Mouse (Mus musculus) neural tube, embryonic 12.5 days (tissue): ENCODE data around the gene Mapk8. TPM values are rescaled to one million over a fixed set of nuclear protein-coding genes. Genes with fewer than 3 reads are reported as not detected.
"Not testable (repeated sequence)": the region's sequence is repeated elsewhere in the genome, so short reads cannot be mapped to it uniquely, and the experiment has no call there.

Experiments used
- ATAC-seq: fragments of 200-750 bp; cut with Nextera tagmentation; 2 replicates; pipeline ENCODE4 v1.8.0; 2017; ENCODE audit warnings: low read depth, mild to moderate bottlenecking, moderate TSS enrichment, moderate library complexity; ENCODE audit not compliant: low FRiP score
- H3K27ac ChIP-seq: fragments of 300-500 bp; sonication (generic); 2 replicates; pipeline ENCODE4 v1.5.1; 2016
- H3K27me3 ChIP-seq: fragments of 300-500 bp; sonication (generic); replicated peaks from 2 replicates; pipeline ENCODE4 v1.6.1; 2016; ENCODE audit warnings: mild to moderate bottlenecking
- H3K36me3 ChIP-seq: fragments of 300-500 bp; sonication (generic); 2 replicates; pipeline ENCODE4 v1.6.1; 2016; ENCODE audit warnings: mild to moderate bottlenecking
- H3K4me1 ChIP-seq: fragments of 300-500 bp; sonication (generic); 2 replicates; pipeline ENCODE4 v1.6.1; 2016
- H3K4me2 ChIP-seq: fragments of 300-500 bp; sonication (generic); replicated peaks from 2 replicates; pipeline ENCODE4 v1.6.1; 2016; ENCODE audit warnings: mild to moderate bottlenecking
- H3K4me3 ChIP-seq: fragments of 300-500 bp; sonication (generic); 2 replicates; pipeline ENCODE4 v1.5.1; 2016
- H3K9ac ChIP-seq: fragments of 300-500 bp; sonication (generic); 2 replicates; pipeline ENCODE4 v1.6.1; 2016; ENCODE audit warnings: mild to moderate bottlenecking
- H3K9me3 ChIP-seq: fragments of 300-500 bp; sonication (generic); 2 replicates; pipeline ENCODE4 v1.6.1; 2016; ENCODE audit warnings: mild to moderate bottlenecking
- WGBS: fragments of 180-500 bp; shearing (Covaris S2); methylation state at CpG from one replicate; pipeline ENCODE4 v1.1.7; 2016; 5-methylcytosine and 5-hydroxymethylcytosine counted together
- polyA plus RNA-seq: library from polyadenylated mRNA; unstranded; fragments of >200 nt; fragmentation: Nextera tagmentation; extraction: Ambion mirVana; gene quantifications from 2 replicates; pipeline ENCODE4 v1.2.1, GENCODE M21; 2016

Mapk8 gene
- polyA plus RNA-seq, 1 experiment from 2014 or later, result 32.7 TPM

DNA sequence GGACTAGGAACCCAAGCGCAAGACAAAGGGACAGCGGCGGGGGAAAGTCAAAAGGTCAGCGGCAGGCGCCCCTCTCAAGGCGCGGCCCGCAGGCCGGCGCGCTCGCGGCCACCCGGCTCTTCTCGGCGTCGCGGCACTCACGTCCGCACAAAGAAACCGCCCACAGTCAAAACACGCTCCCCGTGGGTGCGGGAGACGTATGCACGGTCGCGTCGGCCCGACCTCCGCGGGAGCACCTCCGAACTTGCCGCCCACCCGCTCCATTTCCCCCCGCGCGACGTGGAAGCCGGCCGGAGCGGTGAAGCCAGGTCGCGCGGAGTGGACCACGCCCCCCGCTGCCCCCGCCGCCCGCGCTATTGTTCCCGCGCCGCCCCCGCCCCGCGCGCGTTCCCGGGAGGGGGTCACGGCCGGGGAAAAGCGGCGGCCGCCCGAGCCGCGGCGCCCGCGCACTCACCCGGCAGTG lies 366 bp downstream of the Mapk8 start:
- Histone ChIP-seq H3K4me3 (peak overlapping the region; percentile 84), H3K9ac (peak overlapping the region; percentile 94), H3K27me3 (peaks cover 17% of the 10 kb centered on the region), H3K36me3 (no peaks in the 10 kb centered on the region), H3K4me1 (peaks cover 11% of the 10 kb centered on the region), H3K9me3 (no peaks in the 10 kb centered on the region), H3K27ac (peak overlapping the region; percentile 89), H3K4me2 (peak overlapping the region; percentile 64)
- WGBS, result under 1% methylated on average over 72 of the region's 72 CpGs
- peak; percentile 67 for ATAC-seq

DNA sequence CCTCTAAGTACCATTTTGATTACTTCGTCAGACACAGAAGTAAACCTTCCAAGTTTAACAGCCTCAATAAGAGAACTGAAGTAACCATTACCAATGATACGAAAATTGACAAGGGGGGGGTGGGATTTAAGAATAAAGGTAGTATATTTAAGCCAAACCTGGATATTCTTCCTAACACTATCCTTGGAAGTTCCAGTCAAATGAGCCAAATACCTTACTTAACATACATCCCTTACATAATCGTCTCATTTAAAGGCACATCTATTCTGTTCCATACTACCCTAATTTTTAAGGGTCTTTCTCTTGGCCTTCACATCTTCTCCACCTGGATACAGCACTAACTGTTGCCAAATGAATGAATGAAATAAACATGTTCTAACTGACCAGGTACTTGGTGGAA lies 996 bp downstream of the Mapk8 start:
- ATAC-seq, result no peak
- Histone ChIP-seq H3K9me3 (no peaks in the 10 kb centered on the region), H3K9ac (peak overlapping the region; percentile 94), H3K27me3 (peaks cover 17% of the 10 kb centered on the region), H3K4me3 (peak overlapping the region; percentile 84), H3K27ac (peak overlapping the region; percentile 89; the same call in 1 of the 2 replicates), H3K4me2 (peak overlapping the region; percentile 64), H3K4me1 (peaks cover 11% of the 10 kb centered on the region), H3K36me3 (no peaks in the 10 kb centered on the region)
- WGBS, result 42% methylated on average over 3 of the region's 3 CpGs

- peaks cover 6% of the 10 kb centered on the region for H3K27me3 ChIP-seq
- WGBS, result 88% methylated on average over 2 of the region's 2 CpGs
- H3K9me3 ChIP-seq, result no peaks in the 10 kb centered on the region
- H3K4me3 ChIP-seq, result no peak overlapping the region
- H3K27ac ChIP-seq, result no peak overlapping the region
- H3K4me1 ChIP-seq, result peaks cover 11% of the 10 kb centered on the region
- no peaks in the 10 kb centered on the region for H3K36me3 ChIP-seq
- ATAC-seq, result no peak
- no peak overlapping the region for H3K9ac ChIP-seq
- no peak overlapping the region for H3K4me2 ChIP-seq
These were observed 3.2 kb downstream of the Mapk8 start for GRCm38 (mm10) chr14:33443780-33444179.

GRCm38 (mm10) chr14:33432485-33432884 lies 14.5 kb downstream of the Mapk8 start:
- 81% methylated on average over 4 of the region's 4 CpGs for WGBS
- H3K4me2 ChIP-seq, H3K9ac ChIP-seq, H3K27me3 ChIP-seq, H3K4me1 ChIP-seq, H3K4me3 ChIP-seq, H3K27ac ChIP-seq, ATAC-seq, H3K36me3 ChIP-seq: not testable (repeated sequence)
- H3K9me3 ChIP-seq, result peaks cover 14% of the 10 kb centered on the region; the same call in 1 of the 2 replicates

DNA sequence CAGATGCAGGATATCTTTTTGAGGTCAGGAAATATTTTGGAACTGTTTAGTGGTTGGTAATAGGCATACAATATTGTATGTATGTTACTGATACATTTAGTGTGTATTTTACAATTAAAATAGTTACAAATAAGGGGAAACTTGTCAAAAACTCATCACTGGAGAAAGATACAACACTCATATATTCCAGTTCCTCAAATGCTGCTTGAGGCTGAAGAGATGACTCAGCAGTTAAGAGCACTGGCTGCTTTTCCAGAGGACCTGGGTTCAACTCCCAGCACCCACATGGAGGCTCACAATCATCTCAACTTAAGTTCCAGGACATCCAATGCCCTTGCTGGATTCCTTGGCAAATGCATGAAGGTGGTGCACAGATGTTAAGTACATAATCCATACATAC lies 22.8 kb downstream of the Mapk8 start:
- no peak for ATAC-seq

DNA sequence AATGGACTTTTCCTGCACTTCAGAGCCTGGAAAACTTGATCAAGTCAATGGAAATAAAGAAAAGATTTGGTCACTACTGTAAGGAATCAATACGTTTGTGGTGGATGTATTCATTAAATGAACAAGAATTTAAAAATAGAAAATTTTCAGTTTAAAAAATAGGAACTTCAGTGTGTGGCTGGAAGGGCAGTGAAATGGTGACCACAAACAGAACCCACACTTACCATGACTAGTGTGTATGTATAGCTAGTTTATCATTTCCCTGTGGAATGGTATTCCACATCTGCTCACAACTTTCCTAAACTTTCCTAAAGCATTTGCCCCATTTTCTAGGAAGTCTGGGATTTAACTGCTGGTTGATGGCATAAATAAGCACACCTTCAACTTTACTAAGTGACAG lies 24.0 kb downstream of the Mapk8 start:
- WGBS, result 93% methylated on average over 1 of the region's 1 CpGs
- no peak for ATAC-seq
- H3K27ac ChIP-seq, result no peak overlapping the region

More for the DNA sequence above, 22.8 kb downstream of the Mapk8 start:
- Histone ChIP-seq H3K27ac (no peak overlapping the region), H3K9me3 (no peaks in the 10 kb centered on the region), H3K36me3 (no peaks in the 10 kb centered on the region), H3K4me3 (no peak overlapping the region), H3K4me2 (no peak overlapping the region), H3K4me1 (no peaks in the 10 kb centered on the region), H3K9ac (no peak overlapping the region), H3K27me3 (no peaks in the 10 kb centered on the region)

GRCm38 (mm10) chr14:33418311-33418909 lies 28.5 kb downstream of the Mapk8 start:
- 91% methylated on average over 3 of the region's 3 CpGs for WGBS
- Histone ChIP-seq H3K27me3 (no peaks in the 10 kb centered on the region), H3K4me2 (no peak overlapping the region), H3K4me3 (no peak overlapping the region), H3K9me3 (no peaks in the 10 kb centered on the region), H3K4me1 (no peaks in the 10 kb centered on the region), H3K9ac (no peak overlapping the region), H3K36me3 (no peaks in the 10 kb centered on the region), H3K27ac (no peak overlapping the region)
- ATAC-seq, result no peak

More for the DNA sequence above, 24.0 kb downstream of the Mapk8 start:
- no peaks in the 10 kb centered on the region for H3K27me3 ChIP-seq
- H3K9me3 ChIP-seq, result no peaks in the 10 kb centered on the region
- no peaks in the 10 kb centered on the region for H3K4me1 ChIP-seq
- H3K4me2 ChIP-seq, result no peak overlapping the region
- no peak overlapping the region for H3K9ac ChIP-seq
- no peak overlapping the region for H3K4me3 ChIP-seq
- H3K36me3 ChIP-seq, result no peaks in the 10 kb centered on the region

DNA sequence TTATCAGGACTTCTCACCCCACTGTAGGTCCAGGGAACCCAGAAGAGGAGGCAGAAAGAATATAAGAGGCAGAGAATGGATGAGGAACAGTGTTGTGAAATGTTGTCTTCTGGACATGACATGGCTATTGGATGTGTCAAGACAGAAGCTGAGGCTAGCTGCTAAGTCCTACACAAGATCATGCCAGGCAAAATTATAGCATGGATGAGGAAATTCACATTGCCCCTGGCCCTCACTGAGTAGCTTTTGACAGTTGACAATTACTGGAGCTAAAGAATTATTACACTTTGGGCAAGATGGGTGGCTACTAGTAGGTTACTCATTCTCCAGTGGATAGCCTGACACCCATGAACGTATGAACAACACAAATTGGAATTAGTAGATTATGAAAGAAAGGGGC lies 31.2 kb downstream of the Mapk8 start:
- Histone ChIP-seq H3K27ac (no peak overlapping the region), H3K4me3 (no peak overlapping the region), H3K27me3 (no peaks in the 10 kb centered on the region), H3K36me3 (no peaks in the 10 kb centered on the region), H3K9ac (no peak overlapping the region), H3K4me1 (no peaks in the 10 kb centered on the region), H3K9me3 (no peaks in the 10 kb centered on the region), H3K4me2 (no peak overlapping the region)
- no peak for ATAC-seq
- whole genome bisulfite sequencing, result 88% methylated on average over 1 of the region's 1 CpGs

DNA sequence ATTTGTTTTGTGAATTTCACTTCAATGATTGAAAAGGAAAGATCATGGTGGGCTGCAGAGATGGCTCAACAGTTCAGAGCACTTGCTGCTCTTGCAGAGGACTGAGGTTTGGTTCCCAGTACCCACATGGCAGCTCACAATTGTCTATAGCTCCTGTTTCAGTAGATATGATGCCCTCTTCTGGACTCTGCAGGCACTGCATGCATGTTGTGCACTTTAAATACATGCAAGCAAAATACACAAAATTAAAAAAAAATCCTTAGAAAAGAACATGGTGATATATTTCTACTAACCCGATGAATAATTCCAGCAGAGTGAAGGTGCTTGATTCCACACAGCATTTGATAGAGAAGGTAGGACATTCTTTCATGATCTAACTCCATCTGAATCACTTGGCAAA lies 44.6 kb downstream of the Mapk8 start:
- no peaks in the 10 kb centered on the region for H3K27me3 ChIP-seq
- H3K4me2 ChIP-seq, result no peak overlapping the region
- H3K4me1 ChIP-seq, result no peaks in the 10 kb centered on the region
- H3K36me3 ChIP-seq, result peaks cover 10% of the 10 kb centered on the region
- H3K9ac ChIP-seq, result no peak overlapping the region
- H3K9me3 ChIP-seq, result no peaks in the 10 kb centered on the region
- H3K4me3 ChIP-seq, result no peak overlapping the region
- WGBS, result 100% methylated on average over 1 of the region's 1 CpGs
- ATAC-seq, result no peak
- H3K27ac ChIP-seq, result no peak overlapping the region

GRCm38 (mm10) chr14:33400019-33400418 lies 46.9 kb downstream of the Mapk8 start:
- ATAC-seq, result no peak
- H3K4me2 ChIP-seq, result no peak overlapping the region
- H3K9ac ChIP-seq, result no peak overlapping the region
- H3K36me3 ChIP-seq, result peaks cover 8% of the 10 kb centered on the region
- no peak overlapping the region for H3K4me3 ChIP-seq
- 75% methylated on average over 3 of the region's 3 CpGs for WGBS
- no peaks in the 10 kb centered on the region for H3K27me3 ChIP-seq
- H3K4me1 ChIP-seq, result no peaks in the 10 kb centered on the region
- H3K27ac ChIP-seq, result no peak overlapping the region
- no peaks in the 10 kb centered on the region for H3K9me3 ChIP-seq

DNA sequence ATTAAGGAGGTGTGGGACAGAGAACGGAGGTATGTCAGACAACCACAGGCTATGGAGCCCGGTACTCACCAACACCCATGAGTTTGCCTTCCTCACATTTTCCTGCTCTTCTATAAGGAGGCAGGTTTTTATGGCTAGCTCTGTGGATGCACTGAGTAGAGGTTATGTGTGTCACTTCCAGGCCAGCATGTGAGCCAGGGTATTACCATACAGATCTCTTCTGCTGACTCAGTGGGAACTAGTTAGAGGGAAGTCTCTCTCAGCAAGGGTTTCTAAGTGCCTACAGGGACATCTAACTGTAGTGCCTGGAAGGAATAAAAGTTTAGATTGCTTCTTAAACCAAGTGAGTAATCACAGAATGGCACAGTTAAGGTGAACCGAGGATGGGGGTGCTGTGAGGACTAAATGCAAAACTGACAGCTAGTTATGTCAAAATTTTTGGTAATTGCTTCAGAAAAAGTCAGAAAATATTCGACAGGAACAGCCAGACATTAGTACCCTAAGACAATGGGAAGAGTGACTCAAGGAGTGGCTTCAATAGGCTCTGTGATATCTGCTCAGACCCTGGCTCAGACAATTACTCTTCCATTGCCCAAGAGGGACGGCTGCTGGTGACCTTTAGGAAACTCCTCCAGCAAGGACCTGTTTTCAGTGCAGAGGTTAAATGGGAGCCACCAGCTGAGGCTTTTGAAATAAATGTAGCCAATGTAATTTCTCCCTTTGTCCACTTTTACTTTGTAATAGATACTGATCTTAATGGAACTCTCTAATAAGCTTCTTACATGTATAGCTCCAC lies 48.7 kb downstream of the Mapk8 start:
- H3K4me1 ChIP-seq, result no peaks in the 10 kb centered on the region
- H3K27me3 ChIP-seq, result no peaks in the 10 kb centered on the region
- WGBS, result 84% methylated on average over 5 of the region's 5 CpGs
- H3K27ac ChIP-seq, result no peak overlapping the region
- no peaks in the 10 kb centered on the region for H3K9me3 ChIP-seq
- no peak overlapping the region for H3K9ac ChIP-seq
- H3K4me2 ChIP-seq, result no peak overlapping the region
- H3K4me3 ChIP-seq, result no peak overlapping the region
- H3K36me3 ChIP-seq, result peaks cover 8% of the 10 kb centered on the region
- no peak for ATAC-seq

DNA sequence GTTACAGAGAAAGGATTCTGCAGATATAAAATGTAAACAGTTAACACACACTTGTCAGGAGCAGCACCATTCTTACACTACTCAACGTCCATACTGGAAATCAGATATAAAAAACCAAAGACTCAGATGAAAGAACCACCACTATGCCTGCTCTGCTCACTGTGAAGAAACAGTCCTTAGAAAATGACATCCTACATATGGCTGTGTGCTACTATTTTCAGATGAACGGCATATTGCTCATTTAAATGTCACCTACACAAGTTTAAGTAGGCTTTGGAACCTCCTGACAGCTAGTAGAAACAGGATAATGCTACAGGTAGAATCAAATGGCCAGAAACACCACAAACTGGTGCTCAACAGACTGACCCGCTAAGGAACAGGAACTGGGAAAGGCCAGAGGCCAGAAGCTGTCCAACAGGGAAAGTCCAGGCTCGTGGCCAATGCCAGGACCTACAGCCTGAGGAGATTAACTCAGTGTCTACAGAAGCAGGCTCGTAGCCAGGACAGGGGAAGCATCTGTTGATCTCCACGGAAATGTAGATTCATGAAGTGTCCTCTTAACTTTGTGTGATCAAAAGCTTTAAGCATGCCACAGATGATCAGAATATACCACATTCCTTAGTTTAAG lies 66.0 kb downstream of the Mapk8 start:
- H3K36me3 ChIP-seq, result peaks cover 24% of the 10 kb centered on the region
- ATAC-seq, result no peak
- WGBS, result 92% methylated on average over 6 of the region's 6 CpGs

More for the DNA sequence above, 66.0 kb downstream of the Mapk8 start:
- Histone ChIP-seq H3K9me3 (no peaks in the 10 kb centered on the region), H3K4me2 (no peak overlapping the region), H3K4me3 (no peak overlapping the region), H3K4me1 (no peaks in the 10 kb centered on the region), H3K27ac (no peak overlapping the region), H3K9ac (no peak overlapping the region), H3K27me3 (no peaks in the 10 kb centered on the region)
